Mouse (Mus musculus) MN1 (cell line): ENCODE data around the gene Lrrc34.

Source experiments
- DNase-seq: peaks from one replicate; pipeline ENCODE4 v3.0.0-alpha.2; 2016; ENCODE audit warnings: low spot score

The Lrrc34 gene

DNA sequence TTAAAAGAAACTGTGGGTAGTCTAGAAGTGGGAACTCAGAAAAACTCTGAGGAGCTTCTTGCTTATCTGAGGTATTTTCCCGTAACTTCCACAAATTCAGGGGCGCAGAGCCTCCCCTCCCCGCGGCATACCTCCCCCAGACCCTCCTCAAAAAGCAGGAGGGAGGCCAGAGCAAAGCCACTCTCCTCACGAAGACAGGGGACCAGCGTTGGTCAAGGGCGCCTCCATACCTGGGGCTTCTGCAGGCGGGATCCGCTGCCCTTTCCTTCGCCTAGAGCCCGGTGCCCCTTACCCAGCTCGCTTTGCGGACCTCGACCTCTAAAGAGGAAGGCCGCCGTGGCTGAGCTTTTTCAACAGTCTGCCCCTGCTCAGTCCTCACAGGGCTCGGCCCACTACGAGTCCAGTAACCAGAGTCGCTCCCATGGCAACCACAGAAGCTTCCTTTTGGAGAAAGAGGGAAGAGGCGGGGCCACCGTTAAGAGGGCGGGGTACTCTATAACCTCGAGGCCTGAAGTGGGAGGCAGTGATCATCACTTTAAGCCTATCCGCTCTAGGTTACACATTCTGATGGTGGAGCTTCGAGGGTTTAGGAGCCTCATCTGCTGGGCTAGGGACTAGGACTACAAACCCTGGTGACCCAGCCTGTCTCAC lies at the start of gene Lrrc34:
TSS of gene Lrrc34 (minus strand) at position 430 of the 651 bp plus-strand sequence.
- DNase-seq = no peak

DNA sequence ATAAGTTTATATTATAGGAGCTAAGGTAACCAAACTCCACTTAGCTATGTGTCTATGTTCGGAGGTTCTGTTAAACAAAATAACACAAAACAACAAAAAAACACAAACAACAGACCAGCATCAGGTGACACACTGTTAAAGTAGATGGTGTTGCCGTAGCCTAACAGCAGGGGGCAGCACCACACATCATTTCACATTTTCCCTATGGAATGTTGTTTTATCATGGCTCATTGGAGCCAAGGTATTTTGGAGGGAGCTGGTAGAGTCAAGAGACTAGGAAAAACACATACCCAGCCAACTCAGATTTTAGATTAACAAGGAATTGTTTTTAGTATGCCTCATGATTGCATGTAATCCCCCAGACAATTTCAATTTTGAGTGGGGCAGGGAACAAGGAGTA lies 48.7 kb upstream of the Lrrc34 start:
- peak; percentile 31 for DNase-seq

DNA sequence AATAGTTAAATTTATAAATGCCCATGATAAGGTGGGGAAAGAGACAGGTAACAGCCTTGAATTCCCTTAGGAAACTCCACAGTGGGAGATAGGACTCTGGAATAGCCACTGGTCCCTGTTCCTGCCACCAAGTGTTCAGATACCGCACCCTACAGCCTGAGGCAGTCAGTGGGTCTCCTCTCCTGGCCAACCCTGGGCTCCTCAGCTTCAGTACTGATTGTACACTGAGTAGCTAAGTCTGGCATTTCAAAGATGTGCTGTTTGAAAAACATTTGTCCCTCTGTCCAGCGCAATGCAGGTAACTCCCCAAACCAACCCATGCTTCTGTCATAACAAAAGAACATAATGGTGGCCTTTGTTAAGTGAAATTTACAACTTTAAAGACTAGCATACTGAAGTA lies 48.0 kb upstream of the Lrrc34 start:
- DNase-seq = no peak

DNA sequence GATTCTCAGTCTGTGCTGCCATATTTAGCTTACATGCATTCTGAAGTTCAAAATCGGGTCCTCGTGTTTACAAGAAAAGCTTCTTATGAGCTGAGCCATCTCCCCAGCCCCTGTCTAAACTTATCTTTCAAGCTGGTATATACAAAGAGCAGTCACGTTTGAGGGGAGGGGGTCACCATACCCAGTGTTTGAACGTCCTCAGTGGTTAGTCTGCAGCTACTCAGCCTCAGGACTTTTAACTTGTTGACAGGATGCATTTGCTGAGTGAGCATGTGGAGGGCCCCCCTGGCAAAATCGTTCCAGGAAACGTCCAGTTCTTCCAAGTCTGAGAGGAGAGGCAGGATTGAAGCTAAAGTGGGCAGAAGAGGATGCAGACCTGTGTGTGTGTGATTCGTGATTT lies 43.3 kb upstream of the Lrrc34 start:
- DNase-seq = no peak

DNA sequence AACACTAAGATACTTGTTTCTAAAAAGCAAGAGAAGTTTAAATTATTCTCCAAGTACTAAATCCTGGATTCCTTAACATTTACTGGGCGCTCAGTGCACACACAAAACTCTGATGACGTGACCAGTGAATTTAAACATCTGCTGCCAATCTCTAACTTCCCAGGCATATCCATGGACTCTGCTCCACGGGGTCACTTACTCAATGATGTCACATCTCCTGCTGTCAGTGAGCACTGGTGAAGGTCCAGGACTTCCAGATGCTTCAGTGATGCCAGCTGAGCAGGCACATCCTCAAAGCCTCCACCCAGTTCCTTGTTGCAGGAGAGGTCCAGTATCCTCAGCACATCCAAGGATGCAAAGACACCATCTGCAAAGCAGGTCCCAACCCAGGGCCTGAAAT lies 39.5 kb upstream of the Lrrc34 start:
- DNase-seq = no peak

DNA sequence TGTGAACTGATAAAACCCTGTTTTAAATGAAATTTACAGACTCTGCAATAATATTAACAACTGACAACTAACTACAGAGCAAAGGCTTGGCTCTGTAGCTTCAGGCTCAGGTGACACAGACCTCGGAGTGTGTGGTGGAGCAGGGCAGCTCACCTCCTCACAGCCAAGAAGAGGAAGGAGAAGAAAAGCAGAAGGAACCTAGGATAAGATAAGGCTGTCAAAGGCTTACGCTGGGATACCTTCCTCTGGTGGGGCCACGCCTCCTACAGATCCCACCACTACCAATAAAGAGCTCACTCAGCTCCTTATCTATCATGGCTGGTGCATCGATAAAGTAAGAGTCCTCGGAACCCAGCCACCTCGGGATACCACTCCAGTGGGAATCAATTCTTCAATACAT lies 35.5 kb upstream of the Lrrc34 start:
- DNase-seq = no peak

DNA sequence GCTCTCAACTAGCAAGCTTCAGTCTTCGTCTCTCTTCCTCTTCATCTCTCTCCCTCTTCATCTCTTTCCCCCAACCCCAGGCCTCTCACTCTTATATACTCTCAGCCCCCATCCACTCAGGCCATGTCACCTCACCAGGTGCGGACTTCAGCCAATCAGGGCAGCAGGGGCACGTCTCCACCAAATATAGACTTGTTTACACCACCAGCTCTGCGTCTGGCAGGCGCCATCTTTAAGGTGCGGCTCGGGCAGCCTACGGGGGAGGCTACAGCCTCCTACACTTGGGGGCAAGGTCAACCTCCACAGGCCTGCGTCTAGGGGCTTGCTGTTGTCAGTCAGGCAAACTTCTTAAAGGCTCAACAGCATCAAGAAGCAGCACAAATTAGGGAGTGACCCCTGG lies 10.8 kb upstream of the Lrrc34 start:
- no peak for DNase-seq

DNA sequence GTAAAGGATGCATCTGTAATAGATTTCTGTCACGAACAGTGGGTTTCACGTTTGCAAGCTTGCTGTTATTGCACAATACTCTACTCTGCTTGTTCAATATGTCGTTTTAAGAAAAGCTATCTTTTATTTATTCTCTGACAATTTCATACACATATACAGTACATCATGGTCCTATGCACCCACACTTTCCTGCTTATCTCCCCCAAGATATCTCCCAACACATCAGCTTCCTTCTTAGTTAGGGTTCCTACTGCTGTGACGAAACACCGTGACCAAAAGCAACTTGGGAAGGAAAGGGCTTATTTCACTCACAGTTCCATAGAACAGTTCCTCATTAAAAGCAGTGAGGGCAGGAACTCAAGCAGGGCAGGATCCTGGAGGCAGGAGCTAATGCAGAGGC lies 8.3 kb upstream of the Lrrc34 start:
- no peak for DNase-seq

DNA sequence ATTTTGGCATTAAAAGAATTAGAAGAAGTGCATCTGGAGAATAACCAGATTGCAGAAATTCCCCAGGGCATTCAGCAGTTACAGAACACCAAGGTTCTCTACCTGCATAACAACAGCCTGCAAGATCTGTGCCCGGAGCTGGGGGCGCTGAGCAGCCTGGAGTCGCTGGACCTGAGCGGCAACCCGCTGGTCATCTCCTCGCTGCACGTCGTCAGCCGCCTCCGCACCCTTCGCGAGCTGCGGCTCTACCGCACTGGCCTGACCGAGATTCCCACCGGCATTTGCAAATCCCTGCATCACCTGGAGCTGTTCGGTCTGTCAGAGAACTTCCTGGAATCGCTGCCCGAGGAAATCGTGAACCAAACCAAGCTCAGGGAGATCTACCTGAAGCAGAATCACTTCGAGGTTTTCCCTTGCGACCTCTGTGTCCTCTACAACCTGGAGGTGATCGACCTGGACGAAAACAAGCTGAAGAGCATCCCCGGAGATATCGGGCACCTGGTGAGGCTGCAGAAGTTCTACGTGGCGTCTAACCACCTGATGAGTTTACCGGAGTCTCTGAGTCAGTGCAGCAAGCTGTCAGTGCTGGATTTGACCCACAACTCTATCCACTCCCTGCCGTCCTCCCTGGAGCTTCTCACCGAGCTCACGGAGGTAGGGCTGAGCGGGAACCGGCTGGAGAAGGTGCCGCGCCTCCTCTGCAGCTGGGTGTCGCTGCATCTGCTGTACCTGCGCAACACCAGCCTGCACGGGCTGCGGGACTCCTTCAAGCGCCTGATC lies 2.6 kb upstream of the Lrrc34 start:
- DNase-seq = no peak

DNA sequence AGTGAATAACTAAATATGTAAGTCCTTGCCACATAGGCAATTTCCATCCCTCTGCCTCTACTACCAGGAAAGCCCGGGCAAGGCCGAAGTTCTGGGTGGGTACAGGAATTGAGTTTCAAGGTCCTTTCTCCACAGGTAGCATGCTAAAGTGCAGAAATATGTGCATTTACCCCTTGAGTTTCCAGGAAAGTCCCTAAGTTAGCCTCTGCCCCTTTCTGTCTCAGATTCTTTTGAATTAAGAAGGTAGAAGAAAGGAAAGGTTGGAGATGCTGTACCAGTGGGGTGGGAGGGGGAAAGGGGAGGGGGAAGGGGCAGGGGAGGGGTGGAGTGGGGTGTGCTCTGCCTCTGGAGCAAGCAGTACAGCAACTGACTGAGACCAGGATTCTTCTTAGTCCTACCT lies 797 bp upstream of the Lrrc34 start:
- DNase-seq = no peak

DNA sequence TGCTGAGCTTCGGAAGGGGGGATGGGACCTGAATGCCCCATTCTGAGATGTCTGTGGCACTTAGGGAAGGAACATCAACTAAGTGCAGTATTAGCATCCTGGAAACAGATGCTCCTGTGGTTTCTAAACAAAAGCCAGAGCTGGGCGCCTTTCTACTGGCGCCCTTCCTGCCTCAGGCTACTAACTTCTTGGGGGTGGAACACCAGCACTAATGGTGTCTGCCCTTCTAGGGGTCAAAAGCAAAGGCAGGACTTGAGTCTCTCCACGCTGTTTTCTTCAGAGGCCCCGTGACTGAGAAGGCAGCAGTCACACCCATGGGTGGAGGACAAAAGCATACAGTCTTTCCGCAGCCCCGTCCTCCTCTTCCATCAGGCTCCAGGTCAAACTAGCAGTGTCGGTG lies 908 bp downstream of the Lrrc34 start:
- DNase-seq = no peak

DNA sequence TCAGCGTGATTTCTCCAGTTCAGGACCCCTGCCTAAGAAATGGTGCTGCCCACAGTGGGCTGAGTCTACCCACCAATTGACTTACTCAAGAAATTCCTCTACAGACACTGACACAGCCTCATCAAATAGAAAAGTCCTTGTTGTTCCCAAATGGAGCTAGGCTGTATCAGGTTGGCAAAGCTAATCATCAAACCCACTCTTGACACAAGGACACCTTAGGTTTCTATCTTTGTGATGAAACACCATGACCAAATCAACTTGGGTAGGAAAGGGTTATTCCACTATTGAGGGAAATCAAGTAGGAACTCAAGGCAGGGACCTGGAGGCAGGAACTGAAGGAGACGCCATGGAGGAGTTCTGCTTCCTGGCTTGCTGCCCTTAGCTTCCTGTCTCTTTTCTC lies 3.5 kb downstream of the Lrrc34 start, which contains the start of gene Lrriq4:
TSS of gene Lrriq4 (plus strand) at position 301 of the 400 bp plus-strand sequence.
- no peak for DNase-seq

DNA sequence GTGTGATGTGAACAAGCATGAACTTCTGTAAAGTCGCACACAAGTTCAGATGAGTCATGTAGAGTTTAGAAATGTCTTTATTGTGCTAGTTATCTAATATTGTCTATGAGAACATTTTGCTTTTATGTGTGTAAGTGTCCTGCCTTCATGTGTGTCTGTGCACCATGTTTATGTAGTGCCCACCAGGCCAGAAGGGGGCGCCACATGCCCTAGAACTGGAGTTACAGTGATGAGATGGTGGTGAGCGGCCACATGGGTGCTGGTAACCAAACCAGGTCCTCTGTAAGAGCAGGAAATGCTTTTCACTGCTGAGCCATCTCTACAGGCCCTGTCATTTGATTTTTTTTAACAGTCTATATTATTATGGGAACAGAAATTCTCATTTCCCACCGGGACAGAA lies 12.0 kb downstream of the Lrrc34 start:
- DNase-seq = no peak

DNA sequence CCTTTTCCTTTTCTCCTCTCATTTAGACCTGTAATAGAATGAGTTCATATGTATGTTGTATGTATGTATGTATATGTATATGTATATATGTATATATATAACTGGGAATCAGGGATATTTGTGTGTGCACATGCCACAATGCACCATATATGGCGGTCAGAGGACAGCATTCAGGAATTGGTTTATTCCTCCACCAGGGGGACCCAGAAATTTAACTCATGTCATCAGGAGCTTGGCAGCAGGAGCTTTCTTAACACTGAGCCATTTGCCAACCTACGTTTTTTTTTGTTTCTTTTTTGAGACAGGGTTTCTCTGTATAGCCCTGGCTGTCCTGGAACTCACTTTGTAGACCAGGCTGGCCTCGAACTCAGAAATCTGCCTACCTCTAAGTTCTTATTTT lies 14.0 kb downstream of the Lrrc34 start:
- no peak for DNase-seq

DNA sequence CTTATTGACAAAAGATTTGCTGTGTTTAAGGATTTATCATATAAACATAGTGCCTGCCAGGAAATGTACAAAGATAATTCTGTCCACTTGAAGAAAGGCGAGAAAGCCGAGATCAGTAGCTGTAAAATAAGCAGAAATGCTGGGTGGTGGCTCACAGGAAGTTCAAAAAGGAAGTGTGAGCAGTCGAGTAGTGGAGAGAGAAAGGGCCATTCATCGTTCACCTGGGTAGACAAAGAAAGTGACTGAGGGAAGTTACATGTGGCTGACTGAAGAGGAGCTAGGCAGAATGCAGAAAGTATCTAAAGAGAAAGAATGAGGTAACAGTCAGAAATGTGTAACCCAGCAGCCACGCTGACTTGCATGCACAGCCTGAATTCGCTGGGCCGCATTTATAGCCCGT lies 27.5 kb downstream of the Lrrc34 start:
- DNase-seq = no peak

DNA sequence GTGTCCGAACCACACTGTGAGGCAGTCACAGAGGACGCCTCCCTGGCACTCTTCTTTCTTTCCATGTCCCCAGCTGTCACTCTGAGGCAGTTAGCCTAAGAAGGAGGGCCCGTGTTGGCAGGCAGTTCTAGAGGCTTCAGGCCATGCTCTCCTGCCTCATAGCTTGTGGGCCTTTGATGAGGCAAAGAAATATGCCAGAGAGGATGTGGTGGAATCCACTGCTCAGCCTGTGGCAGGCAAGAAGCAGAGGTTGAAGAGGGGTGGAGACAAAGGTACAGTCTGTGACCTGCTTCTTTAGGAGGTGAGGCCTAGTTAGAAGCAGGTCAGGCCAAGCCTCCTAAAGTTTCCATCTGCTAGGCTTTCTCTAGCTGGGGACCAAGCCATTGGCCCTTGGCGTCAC lies 36.7 kb downstream of the Lrrc34 start:
- no peak for DNase-seq

DNA sequence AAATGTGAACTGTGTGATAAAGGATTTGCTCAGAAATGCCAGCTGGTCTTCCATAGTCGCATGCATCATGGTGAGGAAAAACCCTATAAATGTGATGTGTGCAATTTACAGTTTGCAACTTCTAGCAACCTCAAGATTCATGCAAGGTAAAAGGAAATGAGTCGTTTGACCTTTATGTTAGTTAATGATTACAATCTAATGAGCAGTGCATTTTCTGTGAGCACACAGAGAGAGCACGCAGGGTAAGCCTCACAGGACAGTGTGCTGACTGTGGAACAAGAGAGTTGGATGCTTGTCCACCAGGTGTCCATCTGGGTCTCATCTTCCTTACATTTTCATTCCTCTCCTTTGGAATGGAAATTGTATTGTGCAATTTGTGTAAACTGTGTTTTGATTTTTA lies 38.7 kb downstream of the Lrrc34 start:
- DNase-seq = no peak

DNA sequence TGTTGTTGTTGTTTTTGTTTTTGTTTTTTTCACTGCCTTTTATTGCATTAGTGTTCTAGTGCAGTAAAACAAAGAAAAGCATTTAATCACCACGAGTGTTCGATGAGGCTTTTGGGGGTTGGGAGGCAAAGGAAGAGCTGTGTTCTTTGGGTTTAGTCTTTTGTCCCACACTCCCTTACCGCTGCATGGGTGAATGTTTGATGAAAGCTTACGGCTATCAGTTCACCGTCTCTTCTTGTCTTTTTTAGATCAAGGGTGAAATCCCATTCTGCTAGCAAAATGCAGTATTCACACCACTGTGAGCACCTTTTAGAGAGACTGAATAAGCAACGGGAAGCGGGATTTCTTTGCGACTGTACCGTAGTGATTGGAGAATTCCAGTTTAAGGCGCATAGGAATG lies 44.4 kb downstream of the Lrrc34 start:
- DNase-seq = no peak

DNA sequence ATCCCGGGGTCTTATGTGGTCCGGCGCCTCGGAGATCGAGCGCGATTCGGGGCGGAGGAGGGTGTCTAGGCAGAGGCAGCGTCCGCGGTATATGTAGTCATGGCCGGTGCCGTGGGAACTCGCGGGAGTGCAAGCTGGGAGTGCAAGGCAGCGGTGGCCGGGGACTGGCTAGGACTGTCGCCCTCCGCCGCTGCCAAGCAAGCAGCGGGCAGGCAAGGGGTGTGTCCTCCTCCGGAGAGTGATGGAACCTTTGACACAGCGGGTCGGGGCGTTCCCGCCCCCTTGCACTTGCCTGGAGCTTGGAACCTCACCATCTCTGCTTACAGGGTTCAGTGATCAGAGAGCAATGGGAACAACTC lies 45.0 kb downstream of the Lrrc34 start:
- peak; percentile 89 for DNase-seq

DNA sequence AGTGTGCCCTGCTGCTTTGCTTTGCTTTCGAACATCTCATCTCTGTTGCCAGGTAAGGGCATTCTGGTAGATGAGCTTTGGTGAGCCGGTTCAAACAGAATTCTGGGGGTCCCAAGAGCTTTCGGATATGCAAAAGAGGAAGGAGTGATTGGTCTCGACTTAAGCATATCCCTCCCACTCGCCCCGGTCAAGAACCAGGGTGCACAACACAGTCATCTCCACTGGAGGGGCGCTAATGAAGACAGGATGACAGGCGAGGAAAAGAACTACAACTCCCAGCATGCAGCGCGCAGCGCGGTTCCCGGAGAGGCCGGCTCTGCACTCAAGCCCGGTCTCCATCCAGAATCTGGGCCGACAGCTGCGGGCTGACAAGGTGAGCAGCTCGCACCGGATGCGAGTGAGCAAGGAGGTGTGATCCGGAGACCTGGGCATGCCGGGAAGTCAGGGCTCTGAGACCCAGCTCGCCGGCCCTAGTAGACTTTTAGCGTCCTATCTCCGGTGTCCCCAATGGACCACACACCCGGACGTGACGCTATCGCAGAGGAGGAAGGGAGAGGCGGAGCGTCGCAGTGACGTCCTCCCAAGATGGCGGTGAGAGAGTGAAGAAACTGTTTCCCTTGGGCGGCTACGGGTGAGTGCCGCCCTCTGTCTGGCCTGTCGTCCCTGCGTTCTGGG lies 45.5 kb downstream of the Lrrc34 start, which contains the start of gene Mynn:
TSS of gene Mynn (plus strand) at position 1 of the 675 bp plus-strand sequence.
- DNase-seq = peak; percentile 96

DNA sequence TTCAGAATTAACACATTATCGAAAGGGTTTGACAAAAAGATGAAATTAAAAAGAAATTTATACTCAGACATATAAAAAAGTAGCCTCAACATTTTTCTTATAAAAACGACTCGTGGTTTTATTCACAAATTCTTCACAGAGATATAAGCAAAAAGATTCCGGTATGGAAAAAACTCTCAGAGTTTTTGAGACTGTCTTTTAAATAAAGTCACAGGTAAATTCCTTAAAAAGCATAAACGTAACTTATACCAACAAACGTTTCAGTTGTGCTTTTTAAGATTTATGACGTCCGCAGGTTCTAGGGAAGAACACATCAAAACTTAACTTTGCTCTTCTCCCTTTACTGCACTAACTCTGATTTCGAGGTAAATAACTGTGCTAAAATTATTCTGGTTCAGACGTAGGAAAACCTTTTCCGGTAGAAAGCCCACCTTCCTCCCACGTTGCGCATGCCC lies 46.0 kb downstream of the Lrrc34 start:
- no peak for DNase-seq

DNA sequence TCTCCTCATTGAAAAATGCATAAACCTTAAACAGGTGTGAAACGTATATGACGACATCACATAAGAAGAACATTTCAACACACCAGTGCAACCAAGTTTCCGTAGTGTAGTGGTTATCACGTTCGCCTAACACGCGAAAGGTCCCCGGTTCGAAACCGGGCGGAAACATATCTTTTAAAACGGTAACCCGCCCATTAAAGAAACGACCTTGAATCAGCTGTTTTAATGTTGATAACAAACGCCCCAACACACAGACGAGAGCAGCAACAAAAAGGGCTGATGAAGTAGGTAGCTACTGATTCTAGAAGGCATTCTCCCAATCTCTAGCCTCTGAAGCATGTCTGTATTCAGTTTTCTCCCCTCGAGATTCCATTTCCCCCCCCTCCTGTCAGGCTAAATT lies 46.5 kb downstream of the Lrrc34 start:
- peak; percentile 94 for DNase-seq

DNA sequence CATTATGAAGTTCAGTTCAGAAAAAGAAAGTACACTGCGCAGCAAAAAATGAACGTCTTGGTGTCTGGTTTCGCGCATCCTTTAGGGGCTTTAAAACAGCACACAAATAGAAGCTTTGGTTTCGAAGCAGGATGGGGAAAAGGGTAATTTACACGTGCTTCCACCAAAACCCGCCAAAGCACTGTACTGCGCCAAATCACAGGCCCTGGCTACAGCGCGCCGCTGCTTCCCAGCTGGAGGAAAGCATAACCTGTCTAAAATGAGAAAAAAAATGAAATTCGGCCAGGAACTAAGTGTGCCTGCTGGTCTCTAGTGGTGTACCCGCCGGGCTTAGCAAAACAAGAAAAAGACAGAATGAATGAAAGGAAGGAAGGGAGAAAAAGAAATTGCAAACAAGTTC lies 47.0 kb downstream of the Lrrc34 start:
- peak; percentile 74 for DNase-seq
